Mouse (Mus musculus) MEL (cell line): ENCODE data around the gene OR5BS1P. TPM values are rescaled to one million over a fixed set of nuclear protein-coding genes. Genes with fewer than 3 reads are reported as not detected.
A peak's percentile ranks its signal among the peaks of the same experiment; 100 is the strongest.

ENCODE experiments used
- DNase-seq: peaks from one replicate; pipeline ENCODE4 v3.0.0; 2011; ENCODE audit warnings: low read depth, low spot score
- H3K27ac ChIP-seq: 2 replicates; pipeline ENCODE4 v1.5.1; 2012; ENCODE audit warnings: low read depth, mild to moderate bottlenecking, control low read depth, low read length, moderate library complexity; ENCODE audit not compliant: control insufficient read depth
- H3K27me3 ChIP-seq, 2 experiments: fragments of 150-350 bp in 1 of 2; sonication (generic) in 1 of 2; 2 replicates each; pipeline ENCODE4 v1.6.1; 2012; ENCODE audit warnings: low read length in 2 of 2, mild to moderate bottlenecking in 2 of 2, improper control_type of control experiment in 1 of 2, moderate library complexity in 1 of 2; ENCODE audit not compliant: insufficient read depth in 2 of 2, control insufficient read depth in 1 of 2
- H3K36me3 ChIP-seq, 2 experiments: 2 replicates each; pipeline ENCODE4 v1.6.1; 2012 to 2014; ENCODE audit warnings: low read length in 2 of 2, improper control_type of control experiment in 1 of 2, inconsistent platforms in 1 of 2, mild to moderate bottlenecking in 1 of 2; ENCODE audit not compliant: insufficient read depth in 2 of 2, control insufficient read depth in 1 of 2
- H3K4me1 ChIP-seq, 2 experiments: fragments of 150-350 bp in 1 of 2; sonication (generic) in 1 of 2; 2 replicates each; pipeline ENCODE4 v1.6.1; 2012; ENCODE audit warnings: low read length in 2 of 2, improper control_type of control experiment in 1 of 2, mild to moderate bottlenecking in 1 of 2; ENCODE audit not compliant: insufficient read depth in 2 of 2, control insufficient read depth in 1 of 2
- H3K4me3 ChIP-seq, 2 experiments: fragments of 150-350 bp in 1 of 2; sonication (generic) in 1 of 2; 2 replicates each; pipeline ENCODE4 v1.5.1; 2012; ENCODE audit warnings: low read depth in 2 of 2, low read length in 2 of 2, mild to moderate bottlenecking in 2 of 2, moderate library complexity in 2 of 2, control low read depth in 1 of 2, improper control_type of control experiment in 1 of 2; ENCODE audit not compliant: control insufficient read depth in 1 of 2, insufficient read depth in 1 of 2
- H3K79me2 ChIP-seq: 2 replicates; pipeline ENCODE4 v1.6.1; 2012; ENCODE audit warnings: mild to moderate bottlenecking, low read length, moderate library complexity; ENCODE audit not compliant: control insufficient read depth, poor library complexity, insufficient read depth
- H3K9ac ChIP-seq: 2 replicates; pipeline ENCODE4 v1.6.1; 2012; ENCODE audit warnings: low read depth, mild to moderate bottlenecking, control low read depth, low read length, moderate library complexity; ENCODE audit not compliant: control insufficient read depth, poor library complexity, severe bottlenecking
- H3K9me3 ChIP-seq: fragments of 150-350 bp; sonication (generic); replicated peaks from 2 replicates; pipeline ENCODE4 v1.6.1; 2012; ENCODE audit warnings: mild to moderate bottlenecking, low read length, improper control_type of control experiment, moderate library complexity; ENCODE audit not compliant: insufficient read depth
- BHLHE40 ChIP-seq: IDR thresholded peaks from 2 replicates; pipeline ENCODE4 v1.6.1; 2012; ENCODE audit warnings: low read depth, mild to moderate bottlenecking, inconsistent platforms, low read length, improper control_type of control experiment, borderline replicate concordance
- CHD2 ChIP-seq: IDR thresholded peaks from 2 replicates; pipeline ENCODE4 v1.6.1; 2011; ENCODE audit warnings: low read length, improper control_type of control experiment
- CTCF ChIP-seq, 3 experiments: IDR thresholded peaks in 2 of 3; conservative IDR thresholded peaks in 1 of 3; 2 replicates each; pipeline ENCODE4 v1.5.1; 2011 to 2012; ENCODE audit warnings: low read length in 3 of 3, low read depth in 2 of 3, mild to moderate bottlenecking in 2 of 3, improper control_type of control experiment in 1 of 3, inconsistent platforms in 1 of 3, mixed read lengths in 1 of 3, moderate library complexity in 1 of 3; ENCODE audit not compliant: control insufficient read depth in 1 of 3, insufficient read depth in 1 of 3, poor library complexity in 1 of 3, severe bottlenecking in 1 of 3
- E2F4 ChIP-seq: IDR thresholded peaks from 2 replicates; pipeline ENCODE4 v1.6.1; 2011; ENCODE audit warnings: low read depth, low read length, improper control_type of control experiment, borderline replicate concordance
- EP300 ChIP-seq, 2 experiments: IDR thresholded peaks; 2 replicates each; pipeline ENCODE4 v1.6.1; 2011; ENCODE audit warnings: improper control_type of control experiment in 2 of 2, low read length in 2 of 2, low read depth in 1 of 2, mild to moderate bottlenecking in 1 of 2
- ETS1 ChIP-seq: IDR thresholded peaks from 2 replicates; pipeline ENCODE4 v1.6.1; 2012; ENCODE audit warnings: low read depth, mild to moderate bottlenecking, inconsistent platforms, low read length, improper control_type of control experiment, moderate library complexity
- GABPA ChIP-seq: IDR thresholded peaks from 2 replicates; pipeline ENCODE4 v1.6.1; 2012; ENCODE audit warnings: low read depth, mild to moderate bottlenecking, inconsistent platforms, low read length, improper control_type of control experiment, moderate library complexity
- HCFC1 ChIP-seq: IDR thresholded peaks from 2 replicates; pipeline ENCODE4 v1.6.1; 2012; ENCODE audit warnings: low read depth, mild to moderate bottlenecking, inconsistent platforms, low read length, improper control_type of control experiment, moderate library complexity
- MAFK ChIP-seq: IDR thresholded peaks from 2 replicates; pipeline ENCODE4 v1.6.1; 2011; ENCODE audit warnings: low read depth, mild to moderate bottlenecking, low read length, improper control_type of control experiment, borderline replicate concordance
- MYB ChIP-seq: IDR thresholded peaks from 2 replicates; pipeline ENCODE4 v1.6.1; 2011; ENCODE audit warnings: mild to moderate bottlenecking, low read depth, low read length, improper control_type of control experiment
- MYC ChIP-seq: IDR thresholded peaks from 2 replicates; pipeline ENCODE4 v1.6.1; 2011; ENCODE audit warnings: low read depth, mild to moderate bottlenecking, low read length, improper control_type of control experiment, moderate library complexity
- NRF1 ChIP-seq: IDR thresholded peaks from 2 replicates; pipeline ENCODE4 v1.6.1; 2014; ENCODE audit warnings: low read depth, mild to moderate bottlenecking, inconsistent platforms, low read length, improper control_type of control experiment, moderate library complexity; ENCODE audit not compliant: poor library complexity, insufficient read depth, severe bottlenecking
- POLR2AphosphoS2 ChIP-seq: IDR thresholded peaks from 2 replicates; pipeline ENCODE4 v1.6.1; 2011; ENCODE audit warnings: low read length, improper control_type of control experiment
- POLR2AphosphoS5 ChIP-seq: IDR thresholded peaks from 2 replicates; pipeline ENCODE4 v1.6.1; 2012; ENCODE audit warnings: low read depth, borderline replicate concordance, mild to moderate bottlenecking, inconsistent platforms, low read length, moderate library complexity, mixed read lengths
- RAD21 ChIP-seq: IDR thresholded peaks from 2 replicates; pipeline ENCODE4 v1.6.1; 2011; ENCODE audit warnings: mild to moderate bottlenecking, low read depth, low read length, improper control_type of control experiment
- RCOR1 ChIP-seq: IDR thresholded peaks from 2 replicates; pipeline ENCODE4 v1.6.1; 2012; ENCODE audit warnings: low read depth, mild to moderate bottlenecking, inconsistent platforms, low read length, improper control_type of control experiment
- TBP ChIP-seq: IDR thresholded peaks from 2 replicates; pipeline ENCODE4 v1.8.0; 2011; ENCODE audit warnings: low read depth, low read length, improper control_type of control experiment
- UBTF ChIP-seq: IDR thresholded peaks from 2 replicates; pipeline ENCODE4 v1.6.1; 2012; ENCODE audit warnings: low read depth, mild to moderate bottlenecking, inconsistent platforms, low read length, improper control_type of control experiment, moderate library complexity, borderline replicate concordance; ENCODE audit not compliant: insufficient read depth
- USF2 ChIP-seq, 2 experiments: IDR thresholded peaks; 2 replicates each; pipeline ENCODE4 v1.6.1; 2011 to 2012; ENCODE audit warnings: improper control_type of control experiment in 2 of 2, low read length in 2 of 2, borderline replicate concordance in 1 of 2, inconsistent platforms in 1 of 2, low read depth in 1 of 2, mild to moderate bottlenecking in 1 of 2; ENCODE audit not compliant: insufficient read depth in 1 of 2
- ZC3H11A ChIP-seq: IDR thresholded peaks from 2 replicates; pipeline ENCODE4 v1.6.1; 2012; ENCODE audit warnings: low read depth, mild to moderate bottlenecking, inconsistent platforms, low read length, improper control_type of control experiment
- polyA plus RNA-seq, 2 experiments: library from polyadenylated mRNA; stranded (reverse) in 1 of 2; unstranded in 1 of 2; fragments of >175 nt in 1 of 2; fragments of >200 nt in 1 of 2; gene quantifications; 2 replicates each; pipeline versions ENCODE4 v1.2.1 to v1.2.4; 2012; ENCODE audit warnings: low replicate concordance in 2 of 2, low read depth in 1 of 2; ENCODE audit not compliant: insufficient read length in 2 of 2, insufficient read depth in 1 of 2, missing spikeins in 1 of 2
- total RNA-seq: library from RNA; depleted of rRNA; stranded (reverse); fragments of 300-350 nt; gene quantifications from 2 replicates; pipeline ENCODE4 v1.2.3, GENCODE M21; 2012

Gene OR5BS1P
- total and polyA plus RNA-seq, 3 experiments, result 0.04 TPM; not detected in 2

DNA sequence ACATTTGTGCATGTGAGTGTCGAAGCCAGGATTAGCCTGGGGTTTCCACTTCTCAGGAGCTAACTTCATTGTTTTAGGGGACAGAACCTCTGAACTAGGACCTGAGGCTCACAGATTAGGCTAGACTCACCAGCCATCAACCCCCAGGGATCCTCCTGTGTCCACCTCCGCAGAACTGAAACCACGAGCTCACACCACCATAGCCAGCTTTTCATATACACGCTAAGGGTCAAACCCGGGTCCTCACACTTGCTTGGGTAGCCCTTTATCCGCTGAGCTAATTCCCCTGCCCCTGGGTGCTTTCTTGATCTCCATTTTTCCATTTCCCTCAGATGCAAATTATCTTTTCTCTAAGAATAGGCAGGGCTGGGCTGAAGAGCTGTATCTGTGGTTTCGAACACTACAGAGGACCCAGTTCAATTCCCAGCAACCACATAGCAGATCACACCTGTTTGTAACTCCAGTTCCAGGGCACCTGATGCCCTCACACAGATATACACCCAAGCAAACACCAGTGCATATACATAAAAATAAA, 9.9 kb downstream of the OR5BS1P start:
- Histone ChIP-seq H3K9me3 (no peaks in the 10 kb centered on the region), H3K27me3 (0 out of 4 replicates have a peak, but pooled peaks cover 0 to 1% of the 10 kb centered on the region in 2 experiments), H3K36me3 (peaks cover 0 to 8% of the 10 kb centered on the region in 2 experiments; a peak in 2 of 4 replicates), H3K9ac (no peak overlapping the region), H3K4me1 (peaks cover 19 to 39% of the 10 kb centered on the region in 2 experiments), H3K79me2 (no peaks in the 10 kb centered on the region), H3K27ac (no peak overlapping the region), H3K4me3 (no peak overlapping the region)
- TF ChIP-seq RCOR1 (0 out of 2 replicates have a peak, but pooled peaks have one; percentile 6), ETS1 (0 out of 2 replicates have a peak, but pooled peaks have one; percentile 6), HCFC1 (no peak)
- DNase-seq, result no peak

DNA sequence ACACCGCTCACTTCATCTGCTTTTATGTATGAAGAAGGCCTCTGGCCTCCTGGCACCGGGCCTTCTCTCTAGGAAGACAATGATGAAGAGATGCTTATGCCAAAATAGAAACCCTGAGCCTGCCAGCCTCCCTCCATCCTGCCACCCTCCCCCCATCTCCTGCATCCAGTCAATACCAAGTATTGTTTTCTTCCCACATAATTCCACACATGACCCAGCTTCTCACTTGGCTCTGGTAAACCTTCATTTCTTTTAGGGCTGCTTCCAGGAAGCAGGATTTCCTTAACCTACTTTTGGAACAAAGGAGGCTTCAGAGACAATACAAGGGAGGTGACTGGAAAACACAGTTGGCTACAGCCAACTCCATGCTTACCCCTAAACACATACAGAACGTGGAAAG, 13.0 kb downstream of the OR5BS1P start, which contains the start of gene Lalba:
Gene Lalba (minus strand): TSS at position 21 of the 400 bp plus-strand sequence.
- H3K9me3 ChIP-seq, result no peaks in the 10 kb centered on the region
- H3K27ac ChIP-seq, result no peak within 1 kb of the TSS
- no peak within 1 kb of the TSS for H3K4me3 ChIP-seq
- peaks cover 23 to 38% of the 10 kb centered on the region in 2 experiments for H3K4me1 ChIP-seq
- no peak within 1 kb of the TSS for H3K9ac ChIP-seq
- H3K36me3 ChIP-seq, result peaks cover 0 to 21% of the 10 kb centered on the region in 2 experiments; a peak in 2 of 4 replicates
- H3K27me3 ChIP-seq, result 0 out of 4 replicates have a peak, but pooled peaks cover 0 to 1% of the 10 kb centered on the region in 2 experiments
- no peak for DNase-seq
- H3K79me2 ChIP-seq, result no peaks in the 10 kb centered on the region
- TF ChIP-seq UBTF (no peak), ETS1 (no peak), EP300 (IDR thresholded peaks at IDR 0.05; ENCODE audit: low read depth in 1 of 2, low read length in 2 of 2) (no peak), MAFK (no peak), POLR2AphosphoS2 (no peak)

GRCm38 (mm10) chr15:98483907-98484886, 14.5 kb downstream of the OR5BS1P start:
- Histone ChIP-seq H3K9ac (peak overlapping the region; percentile 36), H3K36me3 (peaks cover 0 to 21% of the 10 kb centered on the region in 2 experiments; a peak in 2 of 4 replicates), H3K4me3 (peak overlapping the region; percentile 23 to 32), H3K27ac (peak overlapping the region; percentile 40), H3K79me2 (no peaks in the 10 kb centered on the region), H3K9me3 (no peaks in the 10 kb centered on the region), H3K4me1 (peaks cover 21 to 33% of the 10 kb centered on the region in 2 experiments), H3K27me3 (0 out of 4 replicates have a peak, but pooled peaks cover 0 to 1% of the 10 kb centered on the region in 2 experiments)
- DNase-seq, result peak; percentile 60
- TF ChIP-seq CTCF (IDR thresholded peaks at IDR 0.05 in 2 of 3, conservative IDR thresholded peaks at IDR 0.05 in 1 of 3; ENCODE audit: control insufficient read depth in 1 of 3, insufficient read depth in 1 of 3, low read depth in 2 of 3, low read length in 3 of 3, poor library complexity in 1 of 3, severe bottlenecking in 1 of 3) (no peak), MAFK (no peak), MYB (peak; percentile 34; the same call in 1 of the 2 replicates), USF2 (IDR thresholded peaks at IDR 0.05; ENCODE audit: borderline replicate concordance in 1 of 2, insufficient read depth in 1 of 2, low read depth in 1 of 2, low read length in 2 of 2) (no peak), RCOR1 (no peak), CHD2 (no peak; the same call in 1 of the 2 replicates), BHLHE40 (no peak), ZC3H11A (no peak; the same call in 1 of the 2 replicates), GABPA (no peak), E2F4 (no peak), RAD21 (no peak), NRF1 (no peak), MYC (no peak), POLR2AphosphoS5 (no peak), TBP (peak; percentile 47; the same call in 1 of the 2 replicates)
